Mouse (Mus musculus): ENCODE results near the gene Man1a2. TPM values are rescaled to one million over a fixed set of nuclear protein-coding genes. Genes with fewer than 3 reads are reported as not detected.

Gene Man1a2
- polyA plus RNA-seq, 1 experiment: not detected

- 98% methylated on average over 2 of the region's 2 CpGs for WGBS
- H3K27ac ChIP-seq (ENCODE audit: insufficient read depth, low read depth, low read length): no peak overlapping the region
- no peak overlapping the region for H3K4me3 ChIP-seq (ENCODE audit: insufficient read depth, low read depth, low read length)
- TF ChIP-seq POLR2A (IDR thresholded peaks at IDR 0.05; ENCODE audit: insufficient read depth, low read depth, low read length) (no peak), CTCF (IDR thresholded peaks at IDR 0.05; ENCODE audit: insufficient read depth, low read depth, low read length) (no peak)
- H3K4me1 ChIP-seq (ENCODE audit: control insufficient read depth, insufficient read depth, low read length): no peaks in the 10 kb centered on the region
Measured at GRCm38 (mm10) chr3:100561561-100562175, 123.6 kb downstream of the Man1a2 start.

GRCm38 (mm10) chr3:100559431-100559830 lies 125.9 kb downstream of the Man1a2 start:
- TF ChIP-seq POLR2A (IDR thresholded peaks at IDR 0.05; ENCODE audit: insufficient read depth, low read depth, low read length) (no peak), CTCF (IDR thresholded peaks at IDR 0.05; ENCODE audit: insufficient read depth, low read depth, low read length) (no peak)
- H3K4me1 ChIP-seq (ENCODE audit: control insufficient read depth, insufficient read depth, low read length): no peaks in the 10 kb centered on the region
- WGBS: 91% methylated on average over 7 of the region's 7 CpGs
- H3K27ac ChIP-seq (ENCODE audit: insufficient read depth, low read depth, low read length): no peak overlapping the region
- H3K4me3 ChIP-seq (ENCODE audit: insufficient read depth, low read depth, low read length): no peak overlapping the region

GRCm38 (mm10) chr3:100558211-100558708 lies 127.0 kb downstream of the Man1a2 start:
- no peaks in the 10 kb centered on the region for H3K4me1 ChIP-seq (ENCODE audit: control insufficient read depth, insufficient read depth, low read length)
- TF ChIP-seq CTCF (IDR thresholded peaks at IDR 0.05; ENCODE audit: insufficient read depth, low read depth, low read length) (no peak), POLR2A (IDR thresholded peaks at IDR 0.05; ENCODE audit: insufficient read depth, low read depth, low read length) (no peak)
- 64% methylated on average over 4 of the region's 4 CpGs for WGBS
- H3K27ac ChIP-seq (ENCODE audit: insufficient read depth, low read depth, low read length): no peak overlapping the region
- H3K4me3 ChIP-seq (ENCODE audit: insufficient read depth, low read depth, low read length): no peak overlapping the region

- TF ChIP-seq POLR2A (IDR thresholded peaks at IDR 0.05; ENCODE audit: insufficient read depth, low read depth, low read length) (no peak), CTCF (IDR thresholded peaks at IDR 0.05; ENCODE audit: insufficient read depth, low read depth, low read length) (no peak)
- Histone ChIP-seq H3K4me1 (ENCODE audit: control insufficient read depth, insufficient read depth, low read length) (no peaks in the 10 kb centered on the region), H3K4me3 (ENCODE audit: insufficient read depth, low read depth, low read length) (no peak overlapping the region), H3K27ac (ENCODE audit: insufficient read depth, low read depth, low read length) (no peak overlapping the region)
- 44% methylated on average over 5 of the region's 5 CpGs for WGBS
Measured at GRCm38 (mm10) chr3:100554843-100555242, 130.5 kb downstream of the Man1a2 start.

DNA sequence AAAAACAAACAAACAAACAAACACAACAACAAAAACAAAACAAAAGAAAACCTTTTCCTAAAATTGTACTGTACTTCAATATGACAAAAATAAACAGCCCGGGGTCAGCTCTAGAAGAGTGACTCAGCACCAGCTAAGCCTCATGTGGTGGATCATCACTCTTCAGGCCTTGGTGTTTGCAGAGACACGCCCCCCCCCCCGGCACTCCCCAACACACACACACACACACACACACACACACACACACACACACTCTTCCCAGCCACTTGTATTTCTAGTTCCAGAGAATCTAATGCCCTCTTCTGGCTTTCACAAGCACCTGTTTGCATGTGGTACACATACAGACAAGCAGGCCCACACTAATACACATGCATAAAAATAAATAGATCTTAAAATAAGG lies 133.1 kb downstream of the Man1a2 start:
- Histone ChIP-seq H3K4me1 (ENCODE audit: control insufficient read depth, insufficient read depth, low read length) (no peaks in the 10 kb centered on the region), H3K4me3 (ENCODE audit: insufficient read depth, low read depth, low read length) (no peak overlapping the region), H3K27ac (ENCODE audit: insufficient read depth, low read depth, low read length) (no peak overlapping the region)
- 84% methylated on average over 3 of the region's 3 CpGs for WGBS
- TF ChIP-seq POLR2A (IDR thresholded peaks at IDR 0.05; ENCODE audit: insufficient read depth, low read depth, low read length): no peak
- no peak for TF ChIP-seq CTCF (IDR thresholded peaks at IDR 0.05; ENCODE audit: insufficient read depth, low read depth, low read length)

DNA sequence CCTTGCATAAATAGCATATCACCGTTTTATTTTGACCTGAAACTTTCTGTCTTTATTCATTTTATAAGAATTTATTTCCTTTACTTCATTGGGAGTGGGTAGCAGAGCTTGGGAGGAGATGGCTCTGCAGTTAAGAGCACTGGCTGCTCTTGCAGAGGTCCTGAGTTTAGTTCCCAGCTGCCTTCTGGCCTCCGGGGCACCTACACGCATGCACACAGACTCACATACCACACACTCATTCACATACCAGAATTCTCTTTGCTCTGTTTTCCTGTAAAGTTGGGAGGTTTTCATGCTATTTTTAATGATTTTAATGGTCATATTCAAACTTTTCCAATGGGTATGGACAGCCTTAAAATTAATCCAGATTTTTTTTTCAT lies 137.4 kb downstream of the Man1a2 start:
- WGBS: 80% methylated on average over 3 of the region's 3 CpGs
- Histone ChIP-seq H3K4me1 (ENCODE audit: control insufficient read depth, insufficient read depth, low read length) (no peaks in the 10 kb centered on the region), H3K27ac (ENCODE audit: insufficient read depth, low read depth, low read length) (no peak overlapping the region), H3K4me3 (ENCODE audit: insufficient read depth, low read depth, low read length) (no peak overlapping the region)
- TF ChIP-seq CTCF (IDR thresholded peaks at IDR 0.05; ENCODE audit: insufficient read depth, low read depth, low read length): no peak
- no peak for TF ChIP-seq POLR2A (IDR thresholded peaks at IDR 0.05; ENCODE audit: insufficient read depth, low read depth, low read length)

DNA sequence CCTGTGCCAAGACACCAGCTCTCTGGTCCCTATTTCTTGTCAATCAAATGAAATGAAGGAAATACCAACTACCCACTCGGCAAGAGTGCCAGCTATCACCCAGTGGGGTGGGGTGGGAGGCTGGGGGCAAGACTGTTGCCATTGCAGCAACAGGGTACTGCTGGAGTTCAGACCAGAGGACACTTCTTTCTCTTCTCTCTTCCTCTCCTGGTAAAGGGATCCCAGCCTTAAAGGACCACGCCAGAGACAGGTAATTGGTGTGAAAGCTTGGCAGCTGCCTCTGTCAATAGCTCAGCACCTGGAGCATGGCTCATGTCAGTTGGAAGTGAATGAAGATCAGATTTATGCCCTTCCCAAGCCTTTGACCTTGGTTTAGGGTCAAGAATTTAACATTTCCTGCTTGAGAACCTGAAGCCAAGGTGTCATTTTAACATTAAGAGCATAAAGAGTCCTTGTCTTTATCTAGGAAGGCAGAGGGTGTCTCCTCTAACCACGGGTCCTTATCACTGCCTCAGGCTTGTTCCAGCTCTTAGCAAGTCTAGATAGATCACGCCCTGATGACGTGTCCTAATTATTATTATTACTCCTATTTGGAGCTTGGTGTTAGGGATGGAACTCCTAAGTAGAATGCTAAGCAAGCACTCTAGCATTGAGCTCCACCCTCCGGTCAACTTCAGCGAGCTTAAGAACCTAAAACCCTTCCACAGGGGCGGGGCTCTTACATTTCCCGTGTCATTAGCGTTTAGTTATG lies 138.0 kb downstream of the Man1a2 start:
- TF ChIP-seq POLR2A (IDR thresholded peaks at IDR 0.05; ENCODE audit: insufficient read depth, low read depth, low read length) (no peak), CTCF (IDR thresholded peaks at IDR 0.05; ENCODE audit: insufficient read depth, low read depth, low read length) (no peak)
- Histone ChIP-seq H3K27ac (ENCODE audit: insufficient read depth, low read depth, low read length) (no peak overlapping the region), H3K4me1 (ENCODE audit: control insufficient read depth, insufficient read depth, low read length) (no peaks in the 10 kb centered on the region), H3K4me3 (ENCODE audit: insufficient read depth, low read depth, low read length) (no peak overlapping the region)
- 71% methylated on average over 10 of the region's 10 CpGs for WGBS

DNA sequence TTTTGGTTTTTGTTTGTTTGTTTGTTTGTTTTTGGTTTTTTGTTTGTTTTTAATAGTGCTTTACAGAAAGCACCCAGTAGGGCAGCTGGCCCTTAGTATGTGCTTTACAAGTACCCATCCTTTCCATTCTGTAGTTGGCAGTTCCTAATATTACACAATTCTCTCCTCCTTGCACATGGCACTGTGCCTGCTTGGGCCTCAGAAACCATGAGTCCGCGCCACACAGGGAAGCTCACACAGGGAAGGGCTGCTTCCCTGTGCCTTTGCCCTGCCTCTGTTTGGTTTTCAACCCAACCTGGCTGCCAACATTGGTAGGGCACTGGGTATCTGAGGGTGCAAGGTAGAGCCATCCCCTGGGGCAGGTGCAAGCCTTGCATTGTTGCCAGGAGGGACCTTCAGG lies 148.6 kb downstream of the Man1a2 start:
- no peak overlapping the region for H3K4me3 ChIP-seq (ENCODE audit: insufficient read depth, low read depth, low read length)
- 97% methylated on average over 2 of the region's 2 CpGs for WGBS
- no peaks in the 10 kb centered on the region for H3K4me1 ChIP-seq (ENCODE audit: control insufficient read depth, insufficient read depth, low read length)
- TF ChIP-seq POLR2A (IDR thresholded peaks at IDR 0.05; ENCODE audit: insufficient read depth, low read depth, low read length) (no peak), CTCF (IDR thresholded peaks at IDR 0.05; ENCODE audit: insufficient read depth, low read depth, low read length) (no peak)
- no peak overlapping the region for H3K27ac ChIP-seq (ENCODE audit: insufficient read depth, low read depth, low read length)

- TF ChIP-seq CTCF (IDR thresholded peaks at IDR 0.05; ENCODE audit: insufficient read depth, low read depth, low read length) (no peak), POLR2A (IDR thresholded peaks at IDR 0.05; ENCODE audit: insufficient read depth, low read depth, low read length) (no peak)
- 71% methylated on average over 4 of the region's 4 CpGs for WGBS
- no peak overlapping the region for H3K4me3 ChIP-seq (ENCODE audit: insufficient read depth, low read depth, low read length)
- no peaks in the 10 kb centered on the region for H3K4me1 ChIP-seq (ENCODE audit: control insufficient read depth, insufficient read depth, low read length)
- H3K27ac ChIP-seq (ENCODE audit: insufficient read depth, low read depth, low read length): no peak overlapping the region
Measured at GRCm38 (mm10) chr3:100535902-100536301, 149.4 kb downstream of the Man1a2 start.

Measured in olfactory bulb, adult 2 months (tissue).